Mouse (Mus musculus) kidney, postnatal 0 days (tissue): ENCODE results near the gene Cdk14. TPM values are rescaled to one million over a fixed set of nuclear protein-coding genes. Genes with fewer than 3 reads are reported as not detected.

ENCODE experiments used
- ATAC-seq: fragments of 200-750 bp; cut with Nextera tagmentation; replicated peaks from 2 replicates; pipeline ENCODE4 v1.8.0; 2017; ENCODE audit warnings: low read depth, moderate number of reproducible peaks, moderate TSS enrichment, moderate library complexity; ENCODE audit not compliant: low FRiP score
- DNase-seq: peaks from one replicate; pipeline ENCODE4 v3.0.0-alpha.2; 2016; ENCODE audit warnings: low spot score
- H3K27ac ChIP-seq: fragments of 300-500 bp; sonication (generic); 2 replicates; pipeline ENCODE4 v1.5.1; 2014; ENCODE audit warnings: mild to moderate bottlenecking
- H3K27me3 ChIP-seq: fragments of 300-500 bp; sonication (generic); 2 replicates; pipeline ENCODE4 v1.6.1; 2014; ENCODE audit warnings: low read length, mixed read lengths; ENCODE audit not compliant: insufficient read depth
- H3K36me3 ChIP-seq: fragments of 300-500 bp; sonication (generic); 2 replicates; pipeline ENCODE4 v1.6.1; 2014; ENCODE audit warnings: low read length, mixed read lengths; ENCODE audit not compliant: insufficient read depth
- H3K4me1 ChIP-seq: fragments of 300-500 bp; sonication (generic); replicated peaks from 2 replicates; pipeline ENCODE4 v1.6.1; 2014; ENCODE audit warnings: antibody characterized with exemption, low read length, mixed read lengths; ENCODE audit not compliant: insufficient read depth
- H3K4me2 ChIP-seq: fragments of 300-500 bp; sonication (generic); 2 replicates; pipeline ENCODE4 v1.6.1; 2014; ENCODE audit warnings: mild to moderate bottlenecking, low read length, moderate library complexity, mixed read lengths
- H3K4me3 ChIP-seq: fragments of 300-500 bp; sonication (generic); replicated peaks from 2 replicates; pipeline ENCODE4 v1.5.1; 2014; ENCODE audit warnings: low read depth, low read length
- H3K9ac ChIP-seq: fragments of 300-500 bp; sonication (generic); 2 replicates; pipeline ENCODE4 v1.6.1; 2014; ENCODE audit warnings: low read depth, low read length
- H3K9me3 ChIP-seq: fragments of 300-500 bp; sonication (generic); replicated peaks from 2 replicates; pipeline ENCODE4 v1.6.1; 2016; ENCODE audit warnings: low read length, inconsistent platforms, mixed read lengths
- CTCF ChIP-seq: IDR thresholded peaks from 2 replicates; pipeline ENCODE4 v1.5.1; 2016; ENCODE audit warnings: antibody characterized with exemption, low read depth, mild to moderate bottlenecking, moderate library complexity
- WGBS: fragments of 180-500 bp; shearing (Covaris S2); extraction: QIAGEN DNeasy Blood & Tissue Kit; methylation state at CpG from one replicate; pipeline ENCODE4 v1.1.7; 2014; 5-methylcytosine and 5-hydroxymethylcytosine counted together
- polyA plus RNA-seq: library from polyadenylated mRNA; unstranded; fragments of >200 nt; fragmentation: Nextera tagmentation; extraction: Ambion mirVana; gene quantifications from 2 replicates; pipeline ENCODE4 v1.2.1, GENCODE M21; 2015

The Cdk14 gene
- polyA plus RNA-seq, 1 experiment from 2014 or later, result 8.8 TPM

DNA sequence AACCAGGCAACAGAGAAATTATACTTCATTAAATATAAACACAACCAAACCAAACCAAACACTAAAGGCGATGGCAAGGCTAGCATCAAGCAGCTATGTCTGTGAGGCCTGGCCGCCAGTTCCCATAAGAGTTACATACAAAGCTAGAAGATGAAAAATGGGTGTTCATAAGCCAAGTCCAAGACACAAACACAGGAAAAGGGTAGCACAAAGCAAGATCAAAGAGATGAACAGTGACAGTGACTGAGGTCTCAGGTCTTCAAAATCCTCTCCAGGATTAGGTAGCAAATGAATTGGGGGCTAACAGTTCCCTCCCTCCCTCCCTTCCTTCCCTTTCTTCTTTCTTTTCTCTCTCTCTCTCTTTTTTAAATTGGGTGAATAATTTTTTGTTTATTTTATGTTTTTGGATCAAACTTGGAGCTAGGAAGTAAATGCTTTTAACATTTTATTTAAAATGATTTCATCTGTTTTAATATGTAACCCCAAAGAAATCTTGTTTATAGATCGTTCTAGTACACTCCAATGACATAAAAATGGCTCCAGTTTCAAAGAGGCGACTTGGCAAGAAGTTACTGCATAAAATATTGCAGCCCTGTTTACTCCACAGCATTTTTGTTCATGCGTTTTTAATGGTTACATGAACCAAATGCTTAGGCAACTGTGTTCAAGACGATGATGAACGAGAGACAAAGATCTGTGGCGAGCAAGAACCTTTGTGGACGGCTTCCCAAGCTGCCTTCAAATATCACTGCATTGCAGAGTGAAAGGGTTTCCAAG is 568.0 kb downstream of the Cdk14 start:
- DNase-seq (peak; percentile 91), ATAC-seq (no peak; the same call in 1 of the 2 replicates)
- Histone ChIP-seq H3K27me3 (no peaks in the 10 kb centered on the region), H3K4me3 (no peak overlapping the region), H3K36me3 (no peaks in the 10 kb centered on the region), H3K9me3 (no peaks in the 10 kb centered on the region), H3K9ac (no peak overlapping the region), H3K4me1 (0 out of 2 replicates have a peak, but pooled peaks cover 5% of the 10 kb centered on the region), H3K4me2 (no peak overlapping the region), H3K27ac (peak overlapping the region; percentile 84)
- 61% methylated on average over 9 of the region's 9 CpGs for WGBS
- TF ChIP-seq CTCF, result no peak

DNA sequence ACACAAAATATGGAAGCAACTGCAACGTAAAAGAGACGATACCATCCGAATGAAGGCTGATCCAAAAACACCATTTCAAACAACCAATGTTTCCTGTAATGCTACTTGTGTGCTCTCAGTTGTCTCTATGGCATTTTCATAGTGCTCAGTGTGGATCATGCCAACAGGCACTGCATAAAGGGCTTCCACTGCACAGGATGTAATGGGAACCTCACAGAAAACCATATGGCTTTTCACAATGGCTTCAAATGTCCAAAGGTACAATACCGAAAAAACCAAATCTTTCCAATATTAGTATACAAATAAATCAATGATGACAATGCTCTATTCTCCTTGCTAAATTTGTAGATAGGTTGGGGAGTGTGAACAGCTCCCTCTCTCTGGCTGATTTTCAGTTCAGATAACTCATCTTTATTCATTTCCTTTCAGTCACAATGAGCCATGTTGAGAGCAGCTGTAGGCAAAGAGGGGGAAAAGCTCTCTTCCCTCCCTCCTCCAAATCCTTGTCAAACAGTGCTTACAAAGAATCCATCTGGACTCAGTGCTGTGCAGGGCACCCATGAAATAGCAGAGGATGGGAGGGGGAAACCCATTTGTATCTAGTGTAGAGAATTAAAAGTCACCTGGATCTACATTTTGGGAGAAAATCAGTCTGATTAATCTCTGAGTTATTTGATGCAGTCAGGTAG is 568.7 kb downstream of the Cdk14 start:
- no peak overlapping the region for H3K4me2 ChIP-seq
- H3K36me3 ChIP-seq, result no peaks in the 10 kb centered on the region
- 85% methylated on average over 4 of the region's 4 CpGs for WGBS
- no peak overlapping the region for H3K4me3 ChIP-seq
- H3K9me3 ChIP-seq, result no peaks in the 10 kb centered on the region
- 0 out of 2 replicates have a peak, but pooled peaks cover 5% of the 10 kb centered on the region for H3K4me1 ChIP-seq
- peak; percentile 75 for DNase-seq
- H3K9ac ChIP-seq, result no peak overlapping the region
- ATAC-seq, result no peak
- no peak for TF ChIP-seq CTCF
- H3K27me3 ChIP-seq, result no peaks in the 10 kb centered on the region
- peak overlapping the region; percentile 47 for H3K27ac ChIP-seq

DNA sequence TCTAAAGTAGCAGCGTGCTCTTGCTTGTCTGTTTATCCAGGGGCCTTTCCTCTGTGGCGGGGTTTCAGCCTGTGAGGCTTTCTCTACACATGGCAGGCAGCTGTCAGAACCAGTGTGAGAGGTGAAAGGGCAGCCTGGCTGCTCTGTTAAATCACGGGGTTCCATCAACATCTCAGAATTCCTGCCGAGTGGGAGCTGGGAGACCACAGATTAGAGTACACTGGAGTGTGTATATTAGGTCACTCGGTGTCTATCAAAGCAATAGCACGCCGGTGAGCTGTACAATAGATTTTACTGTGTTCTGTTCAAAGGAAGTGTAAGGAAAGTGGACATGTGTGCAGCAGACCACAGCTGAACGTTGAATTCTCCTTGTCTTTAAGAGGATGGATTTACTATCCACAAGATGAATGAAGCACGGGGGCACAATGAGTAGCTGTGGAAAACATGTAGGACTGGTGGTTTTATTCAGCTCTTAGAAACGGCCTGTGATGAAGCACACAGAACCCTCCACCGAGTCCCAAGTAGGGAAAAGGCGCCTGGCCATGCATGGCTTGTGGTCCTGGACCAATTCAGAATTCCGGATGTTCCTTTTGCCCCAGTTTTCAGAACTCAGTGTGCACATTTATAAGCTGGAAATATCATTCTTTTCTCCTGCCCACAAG is 585.2 kb downstream of the Cdk14 start:
- Histone ChIP-seq H3K27me3 (no peaks in the 10 kb centered on the region), H3K27ac (no peak overlapping the region), H3K9me3 (no peaks in the 10 kb centered on the region), H3K4me2 (no peak overlapping the region), H3K36me3 (no peaks in the 10 kb centered on the region), H3K9ac (no peak overlapping the region), H3K4me3 (no peak overlapping the region), H3K4me1 (0 out of 2 replicates have a peak, but pooled peaks cover 4% of the 10 kb centered on the region)
- TF ChIP-seq CTCF, result no peak
- 14% methylated on average over 13 of the region's 13 CpGs for WGBS
- DNase-seq, result peak; percentile 65
- ATAC-seq, result no peak; the same call in 1 of the 2 replicates

DNA sequence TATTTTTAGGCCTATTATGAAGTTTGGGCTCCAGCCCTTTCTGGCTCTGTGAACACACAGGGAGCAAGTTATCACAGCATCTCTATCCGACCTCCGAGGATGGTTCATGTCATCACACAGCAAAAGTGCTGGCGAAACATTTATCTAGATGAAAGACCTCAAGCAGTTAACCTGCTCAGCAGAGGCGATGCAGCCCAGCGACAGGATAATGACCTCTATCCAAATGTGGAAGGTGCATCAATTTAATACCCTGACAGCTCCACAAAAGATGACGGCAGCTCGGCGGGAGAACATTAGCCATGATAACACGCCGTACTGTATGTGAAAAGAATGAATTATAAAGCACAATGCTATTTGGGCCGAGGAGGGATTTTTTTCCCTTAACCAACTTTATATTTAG is 586.2 kb downstream of the Cdk14 start:
- Histone ChIP-seq H3K9me3 (no peaks in the 10 kb centered on the region), H3K27ac (no peak overlapping the region), H3K4me1 (0 out of 2 replicates have a peak, but pooled peaks cover 4% of the 10 kb centered on the region), H3K4me2 (no peak overlapping the region), H3K27me3 (no peaks in the 10 kb centered on the region), H3K9ac (no peak overlapping the region), H3K4me3 (no peak overlapping the region), H3K36me3 (no peaks in the 10 kb centered on the region)
- DNase-seq (no peak), ATAC-seq (no peak)
- TF ChIP-seq CTCF, result no peak
- WGBS, result 44% methylated on average over 11 of the region's 11 CpGs

DNA sequence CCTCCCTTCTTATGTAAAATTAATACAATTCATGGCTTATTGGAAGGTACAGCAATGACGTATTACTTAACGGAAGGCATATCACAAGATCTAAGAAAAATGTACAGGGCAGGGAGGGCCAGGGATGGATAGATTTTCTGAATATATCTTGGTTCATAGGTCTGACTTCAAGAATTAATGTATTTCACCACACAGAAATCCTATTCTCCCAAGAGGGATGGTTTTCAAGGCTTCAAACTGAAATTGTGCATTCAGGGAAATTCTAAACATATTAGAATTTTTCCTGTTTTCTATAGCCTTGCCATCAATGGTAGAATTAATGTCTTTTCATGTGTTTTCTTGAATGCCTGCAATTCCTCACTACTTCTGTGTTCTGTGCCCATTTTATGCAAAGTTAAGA is 593.2 kb downstream of the Cdk14 start:
- ATAC-seq (no peak), DNase-seq (no peak)
- no peaks in the 10 kb centered on the region for H3K36me3 ChIP-seq
- no peak overlapping the region for H3K27ac ChIP-seq
- H3K9ac ChIP-seq, result no peak overlapping the region
- no peak for TF ChIP-seq CTCF
- H3K27me3 ChIP-seq, result no peaks in the 10 kb centered on the region
- WGBS, result 73% methylated on average over 2 of the region's 2 CpGs
- H3K9me3 ChIP-seq, result no peaks in the 10 kb centered on the region
- no peak overlapping the region for H3K4me3 ChIP-seq
- H3K4me2 ChIP-seq, result no peak overlapping the region
- 0 out of 2 replicates have a peak, but pooled peaks cover under 1% of the 10 kb centered on the region for H3K4me1 ChIP-seq

DNA sequence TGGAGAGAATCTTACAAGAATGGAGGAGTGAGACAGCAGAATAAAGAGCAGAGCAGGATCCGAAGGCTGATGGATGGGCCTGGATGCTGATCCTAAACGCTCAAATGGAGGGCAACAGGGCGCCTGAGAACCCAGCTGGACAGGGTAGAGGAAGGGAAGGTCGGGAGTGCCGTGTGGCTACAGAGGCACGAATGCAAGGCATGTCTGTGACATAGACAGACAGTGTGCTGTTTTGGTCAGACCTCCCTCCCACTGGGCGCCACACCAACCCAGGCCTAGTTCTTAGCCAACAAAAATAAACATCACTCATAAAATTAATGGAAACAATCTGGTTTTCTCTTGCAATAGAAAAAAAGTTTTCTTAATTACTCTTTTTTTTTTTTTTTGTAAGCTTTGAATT is 594.2 kb downstream of the Cdk14 start:
- ATAC-seq, result peak; percentile 77; the same call in 1 of the 2 replicates

More for the DNA sequence above, 594.2 kb downstream of the Cdk14 start:
- DNase-seq, result peak; percentile 76
- Histone ChIP-seq H3K9ac (no peak overlapping the region), H3K4me2 (no peak overlapping the region), H3K27me3 (no peaks in the 10 kb centered on the region), H3K36me3 (no peaks in the 10 kb centered on the region), H3K4me1 (peaks cover 7% of the 10 kb centered on the region), H3K9me3 (no peaks in the 10 kb centered on the region), H3K4me3 (no peak overlapping the region), H3K27ac (no peak overlapping the region)
- WGBS, result 33% methylated on average over 7 of the region's 7 CpGs
- TF ChIP-seq CTCF, result no peak
